Mouse (Mus musculus) erythroblast, embryonic 14.5 days (primary cell): Measurements from ENCODE around the gene Cul7.

Source experiments
- GATA1 ChIP-seq: IDR thresholded peaks from 2 replicates; pipeline ENCODE4 v1.6.1; 2012; ENCODE audit warnings: low read length, inconsistent platforms, mixed read lengths
- TAL1 ChIP-seq: IDR thresholded peaks from 3 replicates; pipeline ENCODE4 v1.6.1; 2012; ENCODE audit warnings: low read length, inconsistent platforms, mixed read lengths

GRCm38 (mm10) chr17:46611316-46611715 is 38.8 kb upstream of the Cul7 start:
- TF ChIP-seq GATA1, result no peak
- no peak for TF ChIP-seq TAL1
